Mouse (Mus musculus) brain, embryonic 18.5 days (tissue): ENCODE data around the gene Rasl12.

Source experiments
- DNase-seq: peaks from one replicate; pipeline ENCODE4 v3.0.0-alpha.2; 2012; ENCODE audit warnings: low read depth, low spot score

Rasl12 gene

DNA sequence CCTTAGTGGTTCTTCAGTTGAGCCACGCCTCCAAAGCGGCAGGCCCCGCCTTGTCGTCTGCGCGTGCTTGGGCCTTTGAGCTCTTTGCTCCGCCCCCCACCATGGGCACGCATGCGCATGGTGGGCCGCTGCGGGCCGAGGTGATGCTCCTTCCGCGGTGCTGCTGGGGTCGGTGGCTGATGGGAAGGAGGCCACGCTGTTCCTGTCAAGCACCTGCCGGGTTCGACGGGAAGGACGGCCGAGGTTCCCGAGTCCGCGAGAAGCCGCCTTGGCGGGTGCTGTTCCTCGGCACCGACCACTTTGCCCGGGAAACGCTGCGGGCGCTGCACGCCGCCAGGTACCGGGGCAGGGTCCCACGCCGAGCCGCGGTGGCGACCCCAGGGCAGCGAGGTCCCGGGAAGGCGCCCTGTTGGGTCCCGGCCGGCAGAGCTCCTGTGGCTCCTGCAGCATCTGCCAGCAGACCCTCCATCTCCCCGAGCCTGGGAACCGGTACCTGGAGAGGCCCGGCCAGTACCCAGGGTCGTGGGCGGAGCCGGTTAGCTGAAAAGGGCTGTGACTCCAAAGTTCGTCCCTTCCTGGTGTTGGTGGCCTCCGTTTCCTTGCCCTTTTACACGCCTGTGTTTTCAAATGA, 37.5 kb downstream of the Rasl12 start, which contains the start of gene Mtfmt:
Gene Mtfmt (plus strand): TSS at position 112 of the 631 bp plus-strand sequence.
- DNase-seq: peak; percentile 81

DNA sequence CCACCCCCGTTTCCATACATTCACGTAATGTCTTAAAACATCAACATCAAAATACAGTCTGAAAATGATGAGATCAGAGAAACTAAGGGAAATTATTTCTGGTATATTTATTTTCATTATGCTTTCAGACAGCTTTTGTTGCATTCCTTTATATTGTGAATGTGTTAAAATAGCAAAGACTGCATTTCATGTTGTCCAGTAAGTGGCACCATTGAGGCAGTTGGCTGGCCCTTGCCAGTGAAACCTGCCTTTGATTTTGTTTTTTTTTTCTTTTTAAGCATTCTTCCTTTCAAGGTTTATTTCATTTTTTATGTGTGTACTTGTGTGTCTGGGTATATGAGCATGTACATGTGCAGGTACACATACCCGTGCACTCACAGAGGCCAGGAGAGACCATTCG, 46.4 kb downstream of the Rasl12 start:
- DNase-seq: no peak

DNA sequence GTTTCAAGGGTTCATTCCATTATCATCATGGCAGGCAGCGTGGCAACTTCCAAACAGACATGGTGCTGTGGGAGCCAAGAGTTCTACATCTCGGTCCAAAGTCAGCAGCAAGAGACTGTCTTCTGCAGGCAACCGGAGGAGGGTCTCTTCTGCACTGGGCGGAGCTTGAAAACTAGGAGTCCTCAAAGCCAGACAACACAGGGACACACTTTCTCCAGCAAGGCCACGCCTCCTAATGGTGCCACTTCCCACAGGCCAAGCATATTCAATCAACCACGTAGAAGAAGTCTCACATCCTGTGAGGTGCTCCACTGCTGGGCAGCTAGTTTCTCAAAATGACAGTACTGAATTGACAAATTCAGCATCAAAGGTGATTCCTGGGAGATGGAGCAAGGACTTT, 49.6 kb downstream of the Rasl12 start:
- DNase-seq: no peak

DNA sequence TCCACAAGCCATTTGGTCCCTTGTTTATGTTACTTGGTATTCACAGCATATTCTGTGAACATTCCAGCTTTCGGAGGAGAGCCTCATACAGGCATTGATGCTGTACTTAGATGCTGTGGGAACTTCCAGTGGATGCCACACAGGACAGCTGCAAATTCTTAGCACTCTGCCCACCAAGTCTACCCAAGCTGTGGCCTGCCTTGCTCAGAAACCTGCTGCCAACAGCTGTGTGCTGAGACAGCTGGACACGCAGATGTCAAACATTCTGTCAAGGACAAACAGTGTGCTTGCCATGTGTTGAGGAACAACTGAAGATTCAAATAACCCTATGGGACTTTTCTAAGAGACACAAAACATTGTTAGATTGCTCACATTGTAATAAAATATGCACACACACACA, 60.7 kb downstream of the Rasl12 start:
- DNase-seq: no peak

DNA sequence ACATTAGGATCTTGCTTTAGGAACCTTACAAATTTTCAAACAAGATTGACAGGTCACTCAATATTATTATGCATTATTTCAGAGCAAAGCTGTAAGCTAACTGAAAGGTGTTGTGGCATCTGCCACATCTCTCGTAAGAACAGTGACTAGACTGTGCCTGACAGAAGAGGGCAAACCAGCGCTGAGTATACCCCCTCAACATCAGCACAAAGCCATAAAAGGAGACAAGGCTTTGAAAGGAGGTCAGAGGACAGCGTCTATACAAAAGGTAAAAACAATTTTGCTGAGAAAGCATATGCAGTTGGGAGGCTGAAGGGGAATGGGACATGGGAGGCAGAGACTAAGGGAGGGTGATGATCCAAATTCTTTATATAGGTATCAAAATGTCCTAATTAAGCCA, 61.9 kb downstream of the Rasl12 start:
- no peak for DNase-seq

DNA sequence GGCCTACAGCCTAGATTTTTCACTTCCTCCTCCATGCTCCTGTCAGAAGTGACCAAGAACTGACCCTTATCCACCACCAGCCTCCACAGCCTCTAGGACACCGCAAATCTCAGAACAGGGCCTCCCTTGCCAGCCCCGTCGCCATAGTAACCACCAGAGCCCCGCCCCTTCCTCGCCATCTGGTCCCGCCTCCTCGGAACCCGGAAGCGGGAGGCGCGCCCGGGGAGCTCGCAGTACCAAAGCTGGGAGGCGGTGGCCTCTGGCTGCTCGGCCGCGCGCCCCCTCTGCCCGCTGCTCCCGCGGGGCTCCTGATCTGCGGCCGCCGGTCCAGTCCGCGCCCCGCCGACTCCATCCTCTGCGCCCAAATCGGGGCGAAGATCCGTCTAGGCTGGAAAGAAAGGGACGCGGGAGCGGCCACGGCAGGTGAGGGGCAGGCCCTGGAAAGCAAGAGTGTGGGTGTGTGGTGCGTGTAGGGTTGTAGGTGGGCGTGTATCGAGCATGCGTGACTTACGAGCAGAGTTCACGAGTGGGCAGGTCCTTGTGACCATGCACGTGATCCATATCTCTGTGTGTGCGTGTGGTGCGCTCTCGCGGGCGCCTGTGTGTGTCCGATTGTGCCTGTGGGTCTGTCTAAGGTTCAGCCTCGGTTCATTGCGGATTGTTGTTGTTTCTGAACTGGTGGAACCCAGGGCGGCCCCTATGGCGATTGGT, 62.6 kb downstream of the Rasl12 start, which contains the start of gene Spg21:
Gene Spg21 (plus strand): TSS at position 216 of the 711 bp plus-strand sequence.
- DNase-seq: peak; percentile 83

DNA sequence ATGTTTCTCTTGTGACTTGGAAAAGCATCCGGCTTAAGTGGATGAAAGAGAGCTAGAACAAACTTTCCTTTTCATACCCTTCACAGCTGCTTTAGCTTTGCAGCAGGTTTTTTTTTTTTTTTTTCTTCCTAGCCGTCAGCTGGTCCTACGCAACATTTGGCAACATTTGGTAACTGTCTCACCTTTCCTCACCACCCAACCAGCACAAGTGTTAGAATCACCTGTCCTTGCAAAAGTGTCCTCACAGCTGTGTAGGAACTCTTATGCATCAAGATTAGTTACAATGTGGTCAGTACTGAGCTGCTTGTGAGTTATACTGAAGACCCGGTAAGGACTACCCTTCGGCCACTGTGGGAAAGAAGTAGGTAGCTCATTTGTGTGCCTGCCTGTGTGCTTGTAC, 64.2 kb downstream of the Rasl12 start:
- DNase-seq: no peak

DNA sequence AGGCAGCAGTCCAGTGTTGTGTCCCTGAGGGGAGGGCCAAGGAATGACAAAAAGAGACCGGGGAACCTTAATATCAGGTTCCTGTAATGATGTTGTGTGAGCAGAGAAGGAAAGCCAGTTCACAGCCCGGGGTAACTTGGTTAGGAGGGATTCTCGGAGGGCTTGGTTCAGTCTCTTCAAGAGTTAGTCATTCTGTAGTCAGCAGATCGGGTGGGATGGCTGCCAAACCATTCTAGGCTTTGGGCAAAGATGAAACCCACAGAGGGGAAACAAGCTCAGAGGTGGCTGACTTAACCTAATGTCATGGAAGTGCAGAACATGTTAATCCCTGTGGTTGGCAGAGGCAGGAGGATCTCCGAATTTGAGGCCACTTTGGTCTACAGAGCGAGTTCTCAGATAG, 65.9 kb downstream of the Rasl12 start:
- no peak for DNase-seq
